In the genomic region with DNA sequence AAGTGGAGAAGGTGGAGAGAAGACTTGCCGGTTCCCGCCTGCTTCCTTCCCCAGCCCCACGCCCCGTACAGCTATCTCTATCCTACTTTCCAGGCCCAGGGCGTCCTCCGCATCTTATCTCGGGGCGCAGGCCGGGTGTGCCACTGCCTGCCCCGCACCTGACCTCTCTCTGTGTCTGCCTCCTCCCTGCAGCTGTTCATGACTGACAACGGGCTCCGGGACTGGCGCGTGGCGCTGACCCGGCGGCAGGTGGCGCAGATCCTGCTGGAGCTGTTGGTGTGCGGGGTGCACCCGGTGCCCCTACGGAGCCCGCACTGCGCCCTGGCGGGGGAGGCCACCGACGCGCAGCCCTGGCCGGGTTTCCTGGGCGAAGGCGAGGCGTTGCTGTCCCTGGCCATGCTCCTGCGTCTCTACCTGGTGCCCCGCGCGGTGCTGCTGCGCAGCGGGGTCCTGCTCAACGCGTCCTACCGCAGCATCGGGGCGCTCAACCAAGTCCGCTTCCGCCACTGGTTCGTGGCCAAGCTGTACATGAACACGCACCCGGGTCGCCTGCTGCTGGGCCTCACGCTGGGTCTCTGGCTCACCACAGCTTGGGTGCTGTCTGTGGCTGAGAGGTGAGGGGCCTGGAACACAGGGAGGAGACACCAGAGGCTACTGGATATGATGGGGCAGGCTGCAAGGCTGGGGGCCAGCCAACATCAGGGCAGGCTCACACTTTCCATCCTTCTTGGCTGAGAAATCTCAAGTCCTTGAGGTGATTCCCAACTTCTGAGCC, we compare ENCODE assay signal across 8 mouse cellular contexts. TPM values are rescaled to one million over a fixed set of nuclear protein-coding genes. Genes with fewer than 3 reads are reported as not detected.
DNase-seq lines count a peak whose midpoint lies in the region; ATAC-seq and TF ChIP-seq lines count a peak whose summit lies in the region.

No protein-coding gene starts in this region.

- H3K27me3 ChIP-seq in erythroblast, embryonic 14.5 days (ENCODE audit: control insufficient read depth): peaks cover 5% of the 10 kb centered on the region; the same call in 1 of the 2 replicates
- H3K27me3 ChIP-seq in hindbrain, embryonic 11.5 days (ENCODE audit: control insufficient read depth, insufficient read depth, low read length): 0 out of 2 replicates have a peak, but pooled peaks cover 3% of the 10 kb centered on the region

- H3K9ac ChIP-seq in hindbrain, embryonic 11.5 days (ENCODE audit: low read depth, low read length): peak overlapping the region; percentile 45; the same call in 1 of the 2 replicates

- no peak for TF ChIP-seq POLR2A in brain, embryonic 14.5 days (IDR thresholded peaks at IDR 0.05; ENCODE audit: borderline replicate concordance, extremely low read depth, insufficient read depth, insufficient read length, poor library complexity, severe bottlenecking)
- no peak for TF ChIP-seq POLR2A in lung, adult 2 months (IDR thresholded peaks at IDR 0.05; ENCODE audit: borderline replicate concordance, extremely low read depth, low read depth, low read length)
- TF ChIP-seq POLR2A in olfactory bulb, adult 2 months (IDR thresholded peaks at IDR 0.05; ENCODE audit: insufficient read depth, low read depth, low read length): no peak

- no peak overlapping the region for H3K27ac ChIP-seq in hindbrain, embryonic 11.5 days (ENCODE audit: low read depth, low read length)
- no peak overlapping the region for H3K27ac ChIP-seq in olfactory bulb, adult 2 months (ENCODE audit: insufficient read depth, low read depth, low read length)

- no peak for ATAC-seq in CD4-positive, CD25-positive, alpha-beta regulatory T cell, adult 4 months
- ATAC-seq in hindbrain, embryonic 11.5 days (ENCODE audit: low FRiP score): peak; percentile 63; the same call in 1 of the 2 replicates
- ATAC-seq in frontal cortex, adult (ENCODE audit: low TSS enrichment): no peak

- H3K4me3 ChIP-seq in erythroblast, embryonic 14.5 days (replicated peaks): peak overlapping the region; percentile 80
- peak overlapping the region; percentile 23 for H3K4me3 ChIP-seq in hindbrain, embryonic 11.5 days (ENCODE audit: low read depth, low read length)
- H3K4me3 ChIP-seq in lung, adult 2 months (replicated peaks; ENCODE audit: extremely low read depth, low read depth, low read length): no peak overlapping the region
- H3K4me3 ChIP-seq in olfactory bulb, adult 2 months (ENCODE audit: insufficient read depth, low read depth, low read length): no peak overlapping the region

- H3K4me1 ChIP-seq in erythroblast, embryonic 14.5 days (ENCODE audit: control insufficient read depth): peaks cover 97% of the 10 kb centered on the region
- H3K4me1 ChIP-seq in hindbrain, embryonic 11.5 days (replicated peaks; ENCODE audit: control insufficient read depth, insufficient read depth, low read length): 0 out of 2 replicates have a peak, but pooled peaks cover 4% of the 10 kb centered on the region
- H3K4me1 ChIP-seq in lung, adult 2 months (ENCODE audit: control insufficient read depth, insufficient read depth, low read length): peaks cover 12% of the 10 kb centered on the region
- H3K4me1 ChIP-seq in olfactory bulb, adult 2 months (ENCODE audit: control insufficient read depth, insufficient read depth, low read length): peaks cover 19% of the 10 kb centered on the region

- peak; percentile 78 for DNase-seq in CD4-positive, CD25-positive, alpha-beta regulatory T cell, adult 2 months (ENCODE audit: low read depth, low spot score)
- no peak for DNase-seq in brain, embryonic 14.5 days (ENCODE audit: low read depth)
- DNase-seq in hindbrain, embryonic 11.5 days (ENCODE audit: low spot score): peak; percentile 49
- peak; percentile 42 for DNase-seq in lung, adult 2 months

- H3K9me3 ChIP-seq in erythroblast, embryonic 14.5 days (ENCODE audit: control insufficient read depth, low read length): no peaks in the 10 kb centered on the region
- no peaks in the 10 kb centered on the region for H3K9me3 ChIP-seq in hindbrain, embryonic 11.5 days (ENCODE audit: control insufficient read depth, low read length)

- WGBS in hindbrain, embryonic 11.5 days: 7% methylated on average over 46 of the region's 49 CpGs
- WGBS in lung, adult 2 months: 16% methylated on average over 49 of the region's 49 CpGs
- WGBS in olfactory bulb, adult 2 months: 15% methylated on average over 49 of the region's 49 CpGs

- peak; percentile 30; the same call in 1 of the 2 replicates for TF ChIP-seq CTCF in brain, embryonic 14.5 days (IDR thresholded peaks at IDR 0.05; ENCODE audit: borderline replicate concordance, extremely low read depth, insufficient read depth, insufficient read length)
- no peak for TF ChIP-seq CTCF in lung, adult 2 months (IDR thresholded peaks at IDR 0.05; ENCODE audit: insufficient read depth, low read length)
- 0 out of 2 replicates have a peak, but pooled peaks have one; percentile 22 for TF ChIP-seq CTCF in olfactory bulb, adult 2 months (IDR thresholded peaks at IDR 0.05; ENCODE audit: insufficient read depth, low read depth, low read length)

- peaks cover 99% of the 10 kb centered on the region for H3K36me3 ChIP-seq in erythroblast, embryonic 14.5 days (ENCODE audit: control insufficient read depth)
- no peaks in the 10 kb centered on the region for H3K36me3 ChIP-seq in hindbrain, embryonic 11.5 days (ENCODE audit: control insufficient read depth, insufficient read depth, low read length)

- peak overlapping the region; percentile 46 for H3K4me2 ChIP-seq in hindbrain, embryonic 11.5 days (replicated peaks; ENCODE audit: low read depth, low read length)

RNA-seq across cellular contexts. Expression of gene Kcnn4, which starts 7.2 kb away (rescaled TPM):
- 100 to 1,000 TPM; 130 to 152 TPM for polyA plus RNA-seq in CD4-positive, CD25-positive, alpha-beta regulatory T cell, adult 4 months (2017; shearing (Covaris generic))
- 0.76 and 1.4 TPM in 2 replicates for polyA plus RNA-seq in brain, embryonic 14.5 days (2012; rRNA removed)
- 56.1 and 61.3 TPM in 2 replicates for polyA plus RNA-seq in erythroblast, embryonic 14.5 days (2012)
- polyA plus RNA-seq in hindbrain, embryonic 11.5 days (2014; fragmentation: Nextera tagmentation; extraction: Ambion mirVana): 2.4 and 3.5 TPM in 2 replicates
- 9.0 and 11.3 TPM in 2 replicates for polyA plus RNA-seq in lung, adult 2 months (2012; rRNA removed)
- polyA plus RNA-seq in olfactory bulb, adult 2 months (2012; ENCODE audit: insufficient read depth, insufficient read length, low replicate concordance, missing spikeins): not detected in 2 replicates

RNA-seq across cellular contexts. Expression of gene Smg9, which starts 22.1 kb away (rescaled TPM):
- 10 to 100 TPM; 27.9 to 29.4 TPM for polyA plus RNA-seq in CD4-positive, CD25-positive, alpha-beta regulatory T cell, adult 4 months (2017; shearing (Covaris generic))
- 66.2 and 69.6 TPM in 2 replicates for polyA plus RNA-seq in brain, embryonic 14.5 days (2012; rRNA removed)
- polyA plus RNA-seq in erythroblast, embryonic 14.5 days (2012): 16.4 and 18.4 TPM in 2 replicates
- polyA plus RNA-seq in hindbrain, embryonic 11.5 days (2014; fragmentation: Nextera tagmentation; extraction: Ambion mirVana): 18.4 and 21.3 TPM in 2 replicates
- 35.8 and 58.4 TPM in 2 replicates for polyA plus RNA-seq in lung, adult 2 months (2012; rRNA removed)
- polyA plus RNA-seq in olfactory bulb, adult 2 months (2012; ENCODE audit: insufficient read depth, insufficient read length, low replicate concordance, missing spikeins): not detected in 2 replicates

RNA-seq across cellular contexts. Expression of gene Lypd5, which starts 28.3 kb away (rescaled TPM):
- polyA plus RNA-seq in CD4-positive, CD25-positive, alpha-beta regulatory T cell, adult 4 months (2017; shearing (Covaris generic)): under 1 TPM in 1 of 2 experiments, not detected in 1; 0.19 TPM
- polyA plus RNA-seq in brain, embryonic 14.5 days (2012; rRNA removed): 0.07 and 0.11 TPM in 2 replicates
- 0.02 TPM in 1 of 2 replicates, not detected in the other for polyA plus RNA-seq in erythroblast, embryonic 14.5 days (2012)
- not detected in 2 replicates for polyA plus RNA-seq in hindbrain, embryonic 11.5 days (2014; fragmentation: Nextera tagmentation; extraction: Ambion mirVana)
- polyA plus RNA-seq in lung, adult 2 months (2012; rRNA removed): 32.1 TPM in 1 of 2 replicates, not detected in the other
- polyA plus RNA-seq in olfactory bulb, adult 2 months (2012; ENCODE audit: insufficient read depth, insufficient read length, low replicate concordance, missing spikeins): not detected in 2 replicates

RNA-seq across cellular contexts. Expression of gene Tescl, which starts 43.5 kb away (rescaled TPM):
- not detected for polyA plus RNA-seq in CD4-positive, CD25-positive, alpha-beta regulatory T cell, adult 4 months (2017; shearing (Covaris generic))
- polyA plus RNA-seq in brain, embryonic 14.5 days (2012; rRNA removed): 0.19 and 0.23 TPM in 2 replicates
- not detected in 2 replicates for polyA plus RNA-seq in erythroblast, embryonic 14.5 days (2012)
- not detected in 2 replicates for polyA plus RNA-seq in hindbrain, embryonic 11.5 days (2014; fragmentation: Nextera tagmentation; extraction: Ambion mirVana)
- polyA plus RNA-seq in lung, adult 2 months (2012; rRNA removed): 0.58 and 2.0 TPM in 2 replicates
- not detected in 2 replicates for polyA plus RNA-seq in olfactory bulb, adult 2 months (2012; ENCODE audit: insufficient read depth, insufficient read length, low replicate concordance, missing spikeins)

Comparison
In these comparisons a context has a peak if more than half of its experiments do, and no peak if none do; other contexts are left out.
1. H3K4me3 ChIP-seq: peak in erythroblast, embryonic 14.5 days (single experiment) and hindbrain, embryonic 11.5 days (single experiment); none in lung, adult 2 months (single experiment) and olfactory bulb, adult 2 months (single experiment).
2. RNA of gene Smg9, which starts 22.1 kb away (polyA plus RNA-seq): 66.2 to 69.6 TPM in brain, embryonic 14.5 days, 35.8 to 58.4 TPM in lung, adult 2 months, 27.9 to 29.4 TPM in CD4-positive, CD25-positive, alpha-beta regulatory T cell, adult 4 months, 18.4 to 21.3 TPM in hindbrain, embryonic 11.5 days and 16.4 to 18.4 TPM in erythroblast, embryonic 14.5 days; not detected in olfactory bulb, adult 2 months; every median in the first group is over 10 times any median in the second.